Mouse (Mus musculus): Measurements from ENCODE around the gene Slpi. TPM values are rescaled to one million over a fixed set of nuclear protein-coding genes. Genes with fewer than 3 reads are reported as not detected.
A peak's percentile ranks its signal among the peaks of the same experiment; 100 is the strongest.

Gene Slpi
- total RNA-seq, 4 experiments from 2014 or later, result 1.2 to 1.5 (median 1.2) TPM; not detected in 1

GRCm38 (mm10) chr2:164312599-164312998 lies 76.3 kb downstream of the Slpi start:
- DNase-seq (ENCODE audit: low spot score in 2 of 2), result peak in 1 of 2 experiments; percentile 2

Small RNA genes within 50 kb of the gene (microRNA-seq; reads per million reads assigned to microRNA genes)
- gene Mir7678, result 0 reads per million in 2 experiments

Other genes starting within 250 kb of the Slpi start
- gene Kcns1, start 218.0 kb downstream of the Slpi start, total RNA-seq (2022), result 1 to 10 TPM; 5.3 to 7.8 (median 6.2) TPM
- gene Wfdc5, start 206.4 kb downstream of the Slpi start, total RNA-seq (2022), result not detected
- not detected for gene Wfdc12, start 198.5 kb downstream of the Slpi start, total RNA-seq (2022)
- gene Wfdc15a, start 189.0 kb downstream of the Slpi start, total RNA-seq (2022), result not detected
- gene Wfdc15b, start 167.4 kb downstream of the Slpi start, total RNA-seq (2022), result not detected
- not detected for gene Svs2, start 150.6 kb downstream of the Slpi start, total RNA-seq (2022)
- not detected for gene Svs3b, start 132.5 kb downstream of the Slpi start, total RNA-seq (2022)
- gene Svs4, start 110.6 kb downstream of the Slpi start, total RNA-seq (2022), result not detected
- not detected for gene Svs3a, start 99.8 kb downstream of the Slpi start, total RNA-seq (2022)
- gene Svs6, start 72.3 kb downstream of the Slpi start, total RNA-seq (2022), result not detected
- not detected for gene Svs5, start 56.4 kb downstream of the Slpi start, total RNA-seq (2022)
- under 1 TPM; 0.34 to 0.67 (median 0.42) TPM for gene Rbpjl, start 14.0 kb upstream of the Slpi start, total RNA-seq (2022)
- 10 to 100 TPM; 11.1 to 12.6 (median 11.9) TPM for gene Matn4, start 16.1 kb upstream of the Slpi start, total RNA-seq (2022)
- 100 to 1,000 TPM; 109 to 165 (median 131) TPM for gene Sdc4, start 54.8 kb upstream of the Slpi start, total RNA-seq (2022)
- gene Sys1, start 67.9 kb upstream of the Slpi start, total RNA-seq (2022), result 10 to 100 TPM; 40.4 to 45.8 (median 44.8) TPM
- 10 to 100 TPM in 1 of 4 experiments, 1 to 10 TPM in 2, not detected in 1; 8.4 to 15.8 (median 9.9) TPM for gene Gm20458, start 71.9 kb upstream of the Slpi start, total RNA-seq (2022)
- gene Trp53tg5, start 84.6 kb upstream of the Slpi start, total RNA-seq (2022), result not detected
- gene Dbndd2, start 97.0 kb upstream of the Slpi start, total RNA-seq (2022), result 100 to 1,000 TPM; 109 to 163 (median 138) TPM
- 10 to 100 TPM; 75.4 to 90.5 (median 81.6) TPM for gene Pigt, start 108.4 kb upstream of the Slpi start, total RNA-seq (2022)
- 1 to 10 TPM in 1 of 4 experiments, under 1 TPM in 3; 0.55 to 1.1 (median 0.84) TPM for gene Wfdc2, start 173.3 kb upstream of the Slpi start, total RNA-seq (2022)
- not detected for gene Spint3, start 184.4 kb upstream of the Slpi start, total RNA-seq (2022)
- gene Wfdc6a, start 196.4 kb upstream of the Slpi start, total RNA-seq (2022), result not detected
- gene Eppin, start 204.5 kb upstream of the Slpi start, total RNA-seq (2022), result not detected
- not detected for gene Wfdc6b, start 224.4 kb upstream of the Slpi start, total RNA-seq (2022)
- not detected for gene Wfdc8, start 224.5 kb upstream of the Slpi start, total RNA-seq (2022)
- not detected for gene Wfdc16, start 249.7 kb upstream of the Slpi start, total RNA-seq (2022)